Mouse (Mus musculus) E14TG2a.4 (cell line): Measurements from ENCODE around the gene Cisd2.

ENCODE experiments used
- CTCF ChIP-seq: conservative IDR thresholded peaks from 2 replicates; pipeline ENCODE4 v1.5.1; 2014; ENCODE audit warnings: low read length
- NANOG ChIP-seq: IDR thresholded peaks from 2 replicates; pipeline ENCODE4 v1.6.1; 2014; ENCODE audit warnings: borderline replicate concordance, low read length, mixed read lengths
- POU5F1 ChIP-seq: IDR thresholded peaks from 2 replicates; pipeline ENCODE4 v1.6.1; 2014; ENCODE audit warnings: low read length, borderline replicate concordance

DNA sequence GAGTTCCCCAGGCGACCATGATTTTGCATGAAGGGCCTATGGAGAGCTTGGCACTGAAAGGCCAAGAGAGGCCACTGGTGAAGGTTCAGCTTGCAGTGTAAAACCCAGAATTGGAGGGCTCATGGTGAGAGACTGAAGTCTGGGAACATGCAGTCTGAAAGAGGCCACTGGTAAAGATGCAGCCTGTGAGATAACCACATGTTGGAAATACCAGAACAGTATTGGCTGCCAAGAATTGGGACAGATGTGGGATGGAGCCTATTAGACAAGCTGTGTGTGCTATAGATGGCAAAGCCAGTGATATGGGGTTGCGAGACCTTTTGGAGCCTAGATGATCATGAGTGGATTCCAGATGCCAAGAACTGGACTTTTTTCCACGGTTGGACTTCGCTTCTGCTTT is 43.9 kb downstream of the Cisd2 start:
- TF ChIP-seq CTCF (no peak), NANOG (no peak), POU5F1 (no peak)
